Mouse (Mus musculus): Measurements from ENCODE around the gene Gm29776.
A peak's percentile ranks its signal among the peaks of the same experiment; 100 is the strongest.

The Gm29776 gene

GRCm38 (mm10) chr14:54698733-54699132 is at the start of gene Gm29776:
Gm29776 (minus strand) TSS chr14:54698833.
- DNase-seq, result no peak

- DNase-seq, result no peak
These were observed 47.4 kb upstream of the Gm29776 start for GRCm38 (mm10) chr14:54746038-54746437.

GRCm38 (mm10) chr14:54744473-54744872 is 45.8 kb upstream of the Gm29776 start:
- DNase-seq, result no peak

- DNase-seq, result no peak
These were observed 43.7 kb upstream of the Gm29776 start for GRCm38 (mm10) chr14:54742375-54742774.

- DNase-seq, result no peak
These were observed 43.1 kb upstream of the Gm29776 start for GRCm38 (mm10) chr14:54741721-54742120.

- DNase-seq, result peak in 1 of 2 experiments; percentile 39
These were observed 39.0 kb upstream of the Gm29776 start for GRCm38 (mm10) chr14:54737634-54738033.

GRCm38 (mm10) chr14:54736555-54737552 is 38.2 kb upstream of the Gm29776 start:
- no peak for DNase-seq

- no peak for DNase-seq
These were observed 36.6 kb upstream of the Gm29776 start for GRCm38 (mm10) chr14:54735221-54735620.

GRCm38 (mm10) chr14:54734004-54734403 is 35.4 kb upstream of the Gm29776 start:
- DNase-seq, result no peak

GRCm38 (mm10) chr14:54732206-54732605 is 33.6 kb upstream of the Gm29776 start:
- DNase-seq, result no peak

GRCm38 (mm10) chr14:54730305-54730704 is 31.7 kb upstream of the Gm29776 start:
- DNase-seq, result peak; percentile 68 to 72

- peak; percentile 72 to 74 for DNase-seq
These were observed 30.4 kb upstream of the Gm29776 start for GRCm38 (mm10) chr14:54728823-54729653.

GRCm38 (mm10) chr14:54727565-54727964 is 28.9 kb upstream of the Gm29776 start:
- no peak for DNase-seq

- no peak for DNase-seq
These were observed 25.4 kb upstream of the Gm29776 start for GRCm38 (mm10) chr14:54724049-54724448.

GRCm38 (mm10) chr14:54721711-54722110 is 23.1 kb upstream of the Gm29776 start:
- peak; percentile 66 to 76 for DNase-seq

GRCm38 (mm10) chr14:54720654-54721350 is 22.2 kb upstream of the Gm29776 start:
- peak; percentile 84 to 86 for DNase-seq

- no peak for DNase-seq
These were observed 21.4 kb upstream of the Gm29776 start for GRCm38 (mm10) chr14:54720041-54720440.

GRCm38 (mm10) chr14:54715402-54715801 is 16.8 kb upstream of the Gm29776 start:
- DNase-seq, result no peak

GRCm38 (mm10) chr14:54714617-54715081 is 16.0 kb upstream of the Gm29776 start:
- DNase-seq, result peak; percentile 51 to 57

GRCm38 (mm10) chr14:54714121-54714520 is 15.5 kb upstream of the Gm29776 start:
- peak; percentile 83 to 89 for DNase-seq

- DNase-seq, result no peak
These were observed 14.2 kb upstream of the Gm29776 start for GRCm38 (mm10) chr14:54712861-54713260.

- DNase-seq, result no peak
These were observed 13.4 kb upstream of the Gm29776 start, which contains the start of gene Cebpe for GRCm38 (mm10) chr14:54712074-54712473. Cebpe (minus strand) TSS chr14:54712174.
